In genomic region chrX:141236564-141237333, GRCm38 (mm10) we compare ENCODE assay signal across 8 mouse cellular contexts.
DNase-seq lines count a peak whose midpoint lies in the region; ATAC-seq lines count a peak whose summit lies in the region.

No protein-coding gene starts in this region.

- WGBS in midbrain, embryonic 15.5 days, result 69% methylated on average over 2 of the region's 2 CpGs
- WGBS in midbrain, embryonic 13.5 days, result 59% methylated on average over 2 of the region's 2 CpGs

- no peak overlapping the region for H3K4me2 ChIP-seq in midbrain, embryonic 15.5 days
- H3K4me2 ChIP-seq in midbrain, embryonic 13.5 days (replicated peaks), result no peak overlapping the region

- no peaks in the 10 kb centered on the region for H3K36me3 ChIP-seq in midbrain, embryonic 15.5 days (replicated peaks)
- no peaks in the 10 kb centered on the region for H3K36me3 ChIP-seq in midbrain, embryonic 13.5 days

- H3K27ac ChIP-seq in midbrain, embryonic 15.5 days, result no peak overlapping the region
- H3K27ac ChIP-seq in midbrain, embryonic 13.5 days, result no peak overlapping the region

- ATAC-seq in frontal cortex, adult (ENCODE audit: low TSS enrichment), result peak; percentile 72; the same call in 1 of the 2 replicates
- 0 out of 2 replicates have a peak, but pooled peaks have one; percentile 27 for ATAC-seq in midbrain, embryonic 15.5 days (replicated peaks)
- no peak for ATAC-seq in midbrain, embryonic 13.5 days

- H3K27me3 ChIP-seq in midbrain, embryonic 15.5 days (replicated peaks), result 0 out of 2 replicates have a peak, but pooled peaks cover 18% of the 10 kb centered on the region
- H3K27me3 ChIP-seq in midbrain, embryonic 13.5 days, result peaks cover 39% of the 10 kb centered on the region; the same call in 1 of the 2 replicates

- no peak overlapping the region for H3K9ac ChIP-seq in midbrain, embryonic 15.5 days
- H3K9ac ChIP-seq in midbrain, embryonic 13.5 days (replicated peaks), result no peak overlapping the region

- no peak overlapping the region for H3K4me3 ChIP-seq in midbrain, embryonic 15.5 days
- H3K4me3 ChIP-seq in midbrain, embryonic 13.5 days (replicated peaks), result no peak overlapping the region

- DNase-seq in frontal cortex, postnatal 14 days (ENCODE audit: low spot score in 2 of 2), result no peak
- peak; percentile 14 for DNase-seq in embryo, embryonic 11.5 days (ENCODE audit: low read depth, low spot score)
- peak; percentile 53 for DNase-seq in left cerebral cortex, postnatal 4 days
- DNase-seq in T-cell, adult 2 months (ENCODE audit: low spot score), result no peak
- DNase-seq in thymus, adult 18-20 months, result no peak

- no peaks in the 10 kb centered on the region for H3K4me1 ChIP-seq in midbrain, embryonic 15.5 days
- no peaks in the 10 kb centered on the region for H3K4me1 ChIP-seq in midbrain, embryonic 13.5 days (replicated peaks)

- H3K9me3 ChIP-seq in midbrain, embryonic 15.5 days, result no peaks in the 10 kb centered on the region
- H3K9me3 ChIP-seq in midbrain, embryonic 13.5 days, result no peaks in the 10 kb centered on the region

- intact Hi-C loops in left cerebral cortex, postnatal 4 days (cut with DNase I), result no loop called here

Comparison
In these comparisons a context has a peak if more than half of its experiments do, and no peak if none do; other contexts are left out.
1. DNase-seq: peak in embryo, embryonic 11.5 days (single experiment) and left cerebral cortex, postnatal 4 days (single experiment); none in frontal cortex, postnatal 14 days (0 of 2), T-cell, adult 2 months (single experiment) and thymus, adult 18-20 months (0 of 2).